Mouse (Mus musculus): ENCODE results near the gene Txk.

The Txk gene

DNA sequence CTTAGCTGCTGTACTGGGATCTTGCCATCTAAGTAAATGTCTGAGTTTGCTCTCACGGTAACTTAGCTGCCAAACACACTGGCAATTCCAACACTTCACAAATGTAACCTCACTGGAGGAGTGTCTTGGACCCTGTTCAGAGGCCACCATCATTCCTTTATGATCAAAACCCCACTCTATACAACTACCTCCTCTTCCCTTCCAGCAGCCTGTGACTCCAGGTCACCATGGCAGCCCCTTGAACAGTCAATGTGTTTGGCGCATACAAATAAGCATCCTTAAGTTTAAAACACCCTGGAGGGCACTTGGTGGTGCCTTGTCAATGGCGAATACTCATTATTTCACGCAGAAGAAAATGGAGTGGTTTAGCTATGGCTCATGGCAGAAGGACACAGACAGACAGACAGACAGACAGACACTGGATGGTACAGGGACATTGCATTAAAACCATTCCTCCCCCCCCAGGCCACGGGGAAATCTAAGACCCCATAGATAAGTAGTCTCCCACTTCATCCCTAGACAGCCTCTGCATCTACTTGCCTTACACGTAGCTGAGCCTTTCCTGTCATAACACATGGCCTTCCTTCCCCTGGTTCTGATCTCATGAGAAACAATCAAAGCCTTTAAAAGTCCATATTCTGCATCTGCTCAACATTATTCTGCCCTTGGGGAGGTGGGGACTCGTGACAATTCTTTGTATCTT, 1.4 kb downstream of the Txk start:
- no peak for DNase-seq (ENCODE audit: low read depth, low spot score)

- no peak for DNase-seq (ENCODE audit: low read depth, low spot score)
Measured at GRCm38 (mm10) chr5:72750226-72750625, 2.4 kb downstream of the Txk start.

- no peak for DNase-seq (ENCODE audit: low read depth, low spot score)
Measured at GRCm38 (mm10) chr5:72748659-72749265, 3.8 kb downstream of the Txk start.

DNA sequence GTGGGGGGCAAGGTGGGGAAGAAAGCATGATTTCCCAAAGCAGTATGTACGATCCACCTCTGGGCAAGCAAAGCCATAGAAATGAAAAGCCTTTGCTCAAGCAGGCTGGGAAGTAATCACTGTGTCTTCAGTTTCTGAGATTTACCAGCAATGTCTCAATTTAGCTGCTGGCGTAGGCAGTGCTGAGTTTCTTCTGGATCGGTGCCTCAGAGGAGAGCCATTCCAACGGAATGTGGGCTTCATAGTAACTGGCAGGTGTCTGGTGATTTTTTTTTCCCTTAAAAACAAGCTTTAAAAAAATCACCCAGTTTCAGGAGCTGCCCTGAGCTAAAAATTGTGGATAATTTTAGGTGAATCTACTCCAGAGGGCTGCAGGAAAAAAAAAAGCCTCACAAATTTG, 5.2 kb downstream of the Txk start:
- DNase-seq (ENCODE audit: low read depth, low spot score) = no peak

- no peak for DNase-seq (ENCODE audit: low read depth, low spot score)
Measured at GRCm38 (mm10) chr5:72746461-72746860, 6.1 kb downstream of the Txk start.

GRCm38 (mm10) chr5:72743103-72743502, 9.5 kb downstream of the Txk start:
- no peak for DNase-seq (ENCODE audit: low read depth, low spot score)

DNA sequence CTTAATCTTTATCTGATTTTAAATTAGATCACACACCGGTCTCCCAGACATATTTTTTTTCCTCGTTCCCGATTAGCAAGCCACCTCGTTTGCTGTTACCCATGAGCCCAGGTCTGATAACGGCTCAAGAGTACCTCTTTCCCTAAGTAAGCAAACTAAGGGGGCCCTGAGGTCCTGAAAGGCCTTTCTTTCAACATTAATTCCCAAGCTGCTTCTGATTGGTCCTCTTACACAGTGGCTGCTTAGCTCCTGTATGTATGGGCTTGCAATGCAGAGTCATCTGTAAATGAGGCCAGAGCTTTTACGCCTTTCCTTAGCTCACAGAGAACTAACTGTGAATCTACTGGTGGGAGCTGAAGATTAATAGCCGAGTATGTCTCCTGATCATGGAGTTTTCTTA, 15.7 kb downstream of the Txk start:
- DNase-seq (ENCODE audit: low read depth, low spot score) = no peak

- DNase-seq (ENCODE audit: low read depth, low spot score) = no peak
Measured at GRCm38 (mm10) chr5:72736437-72736836, 16.1 kb downstream of the Txk start.

- DNase-seq (ENCODE audit: low read depth, low spot score) = no peak
Measured at GRCm38 (mm10) chr5:72735763-72736162, 16.8 kb downstream of the Txk start.

- no peak for DNase-seq (ENCODE audit: low read depth, low spot score)
Measured at GRCm38 (mm10) chr5:72732885-72733284, 19.7 kb downstream of the Txk start.

DNA sequence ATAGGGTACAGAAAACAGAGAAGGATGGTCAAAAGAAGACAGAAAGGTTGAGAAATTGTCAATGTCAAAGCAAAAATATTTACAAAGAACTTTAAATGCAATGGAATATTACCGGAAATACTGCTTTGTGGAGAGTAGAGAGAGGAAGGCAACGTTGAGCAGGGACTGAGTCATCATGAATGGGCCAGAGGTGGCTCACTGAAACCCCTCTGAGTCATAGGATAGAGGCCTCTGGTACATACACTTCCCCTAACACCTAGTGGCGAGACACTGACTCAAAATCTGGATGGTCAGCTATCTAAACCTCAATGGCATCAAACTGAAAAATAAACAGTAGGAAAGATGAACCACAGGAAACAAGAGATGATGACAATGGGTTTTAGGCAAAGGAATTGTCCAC, 27.2 kb downstream of the Txk start:
- no peak for DNase-seq (ENCODE audit: low read depth, low spot score)

DNA sequence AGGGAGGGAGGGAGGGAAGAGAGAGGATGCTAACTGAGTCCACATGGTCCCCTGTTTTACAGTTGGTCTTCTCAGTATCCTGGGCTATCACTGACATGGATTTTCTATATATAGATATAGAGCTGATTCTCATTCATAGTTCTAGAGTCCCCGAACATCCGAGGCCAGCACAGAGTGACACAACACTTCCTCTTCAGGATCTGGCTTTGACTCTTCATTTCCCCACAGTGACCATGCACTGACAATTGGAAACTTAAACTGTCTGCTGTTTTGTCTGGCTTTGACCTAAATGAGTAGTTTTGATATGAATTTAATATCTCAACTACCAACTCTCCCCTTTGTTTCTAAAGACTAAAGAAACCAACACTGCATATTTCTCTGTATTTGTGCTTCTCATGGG, 29.1 kb downstream of the Txk start:
- no peak for DNase-seq (ENCODE audit: low read depth, low spot score)

DNA sequence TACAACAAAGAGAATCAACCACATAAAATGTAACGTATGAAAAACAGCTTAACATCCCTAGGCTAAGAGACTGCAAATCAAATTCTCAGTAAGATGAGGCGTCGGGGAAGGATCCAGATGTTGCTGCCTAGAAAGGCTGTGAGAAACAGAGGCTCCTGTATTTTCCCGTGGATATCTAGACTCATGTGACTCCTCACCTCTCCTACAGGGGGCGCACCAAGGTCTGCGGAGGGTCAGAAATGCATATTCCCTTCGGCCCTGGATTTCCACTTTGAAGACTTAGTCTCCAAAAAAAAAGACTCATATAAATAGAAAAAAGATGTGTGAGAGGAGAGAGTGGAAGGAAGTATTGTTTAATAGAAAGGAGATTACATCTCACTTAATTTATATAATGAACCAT, 32.0 kb downstream of the Txk start:
- DNase-seq (ENCODE audit: low read depth, low spot score) = no peak

GRCm38 (mm10) chr5:72710572-72711278, 41.9 kb downstream of the Txk start:
- peak; percentile 48 for DNase-seq (ENCODE audit: low read depth, low spot score)

DNA sequence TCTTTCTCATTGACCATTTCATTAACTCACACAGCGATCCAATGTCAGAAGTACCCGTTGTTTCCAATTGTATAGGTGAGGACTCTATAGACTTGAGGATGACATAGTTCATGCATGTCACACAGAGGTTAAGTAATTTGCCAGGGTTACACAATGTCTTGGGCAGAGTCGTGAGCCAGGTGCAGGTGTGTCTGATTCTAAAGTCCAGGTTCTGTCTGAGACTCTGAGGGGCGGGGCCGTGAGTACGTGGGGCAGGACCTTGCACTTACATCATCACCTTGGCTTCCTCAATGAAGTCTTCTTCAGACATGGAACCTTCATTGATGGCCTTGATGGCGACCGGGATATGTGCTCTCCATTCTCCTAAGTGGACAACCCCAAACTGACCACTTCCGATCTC, 42.6 kb downstream of the Txk start:
- no peak for DNase-seq (ENCODE audit: low read depth, low spot score)

- no peak for DNase-seq (ENCODE audit: low read depth, low spot score)
Measured at GRCm38 (mm10) chr5:72709451-72709850, 43.1 kb downstream of the Txk start.

GRCm38 (mm10) chr5:72706722-72707121, 45.9 kb downstream of the Txk start:
- DNase-seq (ENCODE audit: low read depth, low spot score) = no peak

- DNase-seq (ENCODE audit: low read depth, low spot score) = no peak
Measured at GRCm38 (mm10) chr5:72706095-72706494, 46.5 kb downstream of the Txk start.

GRCm38 (mm10) chr5:72702202-72702601, 50.4 kb downstream of the Txk start:
- no peak for DNase-seq (ENCODE audit: low read depth, low spot score)

DNA sequence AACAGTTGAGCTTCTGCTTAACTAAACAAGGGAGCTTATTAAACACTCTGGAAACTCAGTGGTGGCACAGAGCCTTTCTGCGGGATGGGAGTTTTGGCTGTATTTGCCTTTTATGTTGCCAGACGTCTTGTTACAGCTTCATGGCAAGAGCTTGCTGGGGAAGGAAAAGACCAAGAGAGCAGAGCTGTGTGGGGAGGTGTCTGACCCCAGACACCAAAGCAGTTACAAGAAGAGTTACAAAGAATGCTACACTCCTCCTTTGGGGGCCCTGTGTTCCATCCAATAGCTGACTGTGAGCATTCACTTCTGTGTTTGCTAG, 53.1 kb downstream of the Txk start:
- DNase-seq (ENCODE audit: low read depth, low spot score) = no peak

GRCm38 (mm10) chr5:72698818-72699499, 53.6 kb downstream of the Txk start:
- DNase-seq (ENCODE audit: low read depth, low spot score) = no peak

DNA sequence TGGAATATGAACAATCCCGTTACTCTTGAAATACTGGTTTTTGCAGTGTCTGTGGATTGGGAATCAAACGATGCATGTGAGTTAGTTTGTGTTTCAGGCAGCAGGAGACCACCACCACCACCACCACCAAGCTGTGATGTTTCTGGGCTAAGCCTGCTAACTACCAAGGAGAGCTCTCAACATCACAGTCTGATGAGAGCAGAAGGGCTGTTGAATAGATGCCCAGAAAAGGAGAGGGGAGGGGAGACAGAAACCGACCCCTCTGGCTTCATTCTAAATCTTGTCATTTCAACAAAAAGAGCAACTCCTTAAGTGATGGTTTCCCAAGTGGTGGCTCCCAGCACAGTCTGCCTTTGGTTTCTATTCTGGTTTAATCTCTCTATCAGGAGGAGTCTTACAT, 54.2 kb downstream of the Txk start:
- no peak for DNase-seq (ENCODE audit: low read depth, low spot score)

DNA sequence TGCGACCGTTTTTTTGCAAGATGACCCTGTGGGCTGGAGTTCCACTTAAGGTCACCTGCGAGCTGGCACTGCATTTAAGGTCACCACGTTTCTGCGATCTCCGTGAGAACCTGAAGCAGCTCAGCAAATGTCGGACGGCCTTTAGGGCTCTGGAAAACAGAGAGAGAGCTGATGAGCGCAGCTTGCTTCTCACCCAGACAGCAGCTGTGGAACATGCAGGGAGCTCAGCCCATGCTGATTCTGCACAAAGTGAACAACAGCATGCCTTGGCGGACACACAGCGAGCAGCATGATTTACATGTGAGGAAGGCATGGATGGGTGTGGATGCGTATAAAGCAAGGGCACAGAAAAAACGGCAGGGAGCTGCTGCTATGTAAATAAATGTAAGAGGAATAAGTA, 56.1 kb downstream of the Txk start:
- DNase-seq (ENCODE audit: low read depth, low spot score) = no peak
